Comparison of ENCODE assay signal across 25 mouse cellular contexts in the genomic region with DNA sequence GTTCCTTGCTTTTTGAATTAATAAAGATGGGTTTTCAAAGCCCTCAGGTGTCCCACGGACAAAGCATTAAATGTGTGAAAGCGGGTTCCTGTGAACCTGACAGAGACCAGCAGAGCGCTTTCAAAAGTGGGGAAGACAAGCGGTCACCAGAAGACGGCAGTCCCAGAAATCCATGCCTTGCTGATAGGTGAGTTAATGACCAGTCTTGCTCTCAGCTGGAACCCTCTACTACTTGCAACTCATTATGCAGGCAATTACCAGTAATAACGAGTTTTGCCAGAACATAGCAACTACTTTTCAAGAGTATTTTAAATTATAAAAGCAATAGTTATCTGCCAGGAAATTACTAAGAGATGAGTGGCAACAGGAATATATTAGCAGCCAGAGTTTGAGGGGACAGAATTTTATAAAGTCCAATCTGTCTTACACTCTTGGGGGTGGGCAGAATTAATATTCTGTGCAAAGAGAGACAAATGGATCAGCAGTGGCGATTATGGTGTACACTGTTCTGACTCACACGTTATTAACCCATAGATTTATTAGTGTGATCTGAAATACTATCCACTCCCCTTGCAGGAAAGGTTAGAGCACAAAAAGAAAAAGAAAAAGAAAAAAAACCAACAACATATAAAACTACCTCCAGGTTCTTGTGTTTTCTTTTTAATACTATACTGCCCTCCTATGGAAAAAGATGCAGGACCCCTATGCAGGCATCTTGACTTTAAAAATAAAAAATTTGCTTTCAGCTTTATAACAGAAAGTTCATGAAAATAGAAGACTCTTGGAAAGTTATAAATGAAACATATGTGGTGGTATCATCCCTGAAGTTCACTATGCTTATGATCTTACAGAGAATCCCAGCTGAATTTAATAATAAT.
A peak's percentile ranks its signal among the peaks of the same experiment; 100 is the strongest.
DNase-seq lines count a peak whose midpoint lies in the region; ATAC-seq and TF ChIP-seq lines count a peak whose summit lies in the region.
"Had no signal": no experiment of that assay in that cellular context is flagged by ENCODE, and none has a peak within 500 bp of the region (broad histone marks: within the 10 kb centered on the region; RNA-seq: fewer than 3 reads in every experiment).

No protein-coding gene starts in this region.

- no peak for DNase-seq in forebrain, embryonic 10.5 days (ENCODE audit: extremely low spot score, low spot score)
- no peak for DNase-seq in kidney, adult 2 months
- no peak for DNase-seq in midbrain, postnatal 0 days (ENCODE audit: low spot score)
- DNase-seq in midbrain, embryonic 11.5 days (ENCODE audit: low spot score, missing footprints), result no peak
- DNase-seq in adrenal gland, adult 2 months, result no peak
- DNase-seq: adrenal gland, postnatal 14 days; cerebellum, adult 11 months; cerebellum, postnatal 14 days; embryo, embryonic 11 days; gastrocnemius, postnatal 25 days; heart, adult 2 months; kidney, adult 8-10 months; lung, postnatal 4 days; spleen, adult 18-20 months; thymus, postnatal 36 days had no signal

- 0 out of 2 replicates have a peak, but pooled peaks cover 5% of the 10 kb centered on the region for H3K4me1 ChIP-seq in forebrain, embryonic 13.5 days
- H3K4me1 ChIP-seq in forebrain, embryonic 10.5 days, result peaks cover 6% of the 10 kb centered on the region; the same call in 1 of the 2 replicates
- 0 out of 2 replicates have a peak, but pooled peaks cover 5% of the 10 kb centered on the region for H3K4me1 ChIP-seq in kidney, embryonic 16.5 days (ENCODE audit: insufficient read depth, low read length)
- no peaks in the 10 kb centered on the region for H3K4me1 ChIP-seq in kidney, adult 2 months (ENCODE audit: control insufficient read depth, insufficient read depth, low read length)
- H3K4me1 ChIP-seq in midbrain, postnatal 0 days (ENCODE audit: insufficient read depth, low read length), result no peaks in the 10 kb centered on the region
- no peaks in the 10 kb centered on the region for H3K4me1 ChIP-seq in midbrain, embryonic 11.5 days (ENCODE audit: control insufficient read depth, insufficient read depth, low read length)
- H3K4me1 ChIP-seq: heart, embryonic 15.5 days; lung, embryonic 15.5 days had no signal

- no peak overlapping the region for H3K27ac ChIP-seq in forebrain, embryonic 13.5 days
- H3K27ac ChIP-seq in forebrain, embryonic 10.5 days, result no peak overlapping the region
- H3K27ac ChIP-seq in kidney, embryonic 16.5 days (ENCODE audit: low read length), result no peak overlapping the region
- no peak overlapping the region for H3K27ac ChIP-seq in kidney, adult 2 months (ENCODE audit: insufficient read depth, low read depth, low read length)
- no peak overlapping the region for H3K27ac ChIP-seq in midbrain, postnatal 0 days (ENCODE audit: low read depth, low read length)
- no peak overlapping the region for H3K27ac ChIP-seq in midbrain, embryonic 11.5 days (ENCODE audit: low read depth, low read length)
- H3K27ac ChIP-seq: heart, adult 2 months; heart, embryonic 15.5 days; limb, embryonic 12.5 days; liver, embryonic 14.5 days; lung, embryonic 15.5 days had no signal

- 39% methylated on average over 8 of the region's 8 CpGs for WGBS in forebrain, embryonic 13.5 days
- 60% methylated on average over 8 of the region's 8 CpGs for WGBS in forebrain, embryonic 10.5 days
- WGBS in kidney, embryonic 16.5 days, result 37% methylated on average over 8 of the region's 8 CpGs
- 43% methylated on average over 8 of the region's 8 CpGs for WGBS in kidney, adult 2 months
- WGBS in midbrain, postnatal 0 days, result 61% methylated on average over 8 of the region's 8 CpGs
- 76% methylated on average over 8 of the region's 8 CpGs for WGBS in midbrain, embryonic 11.5 days

- TF ChIP-seq CTCF in kidney, adult 2 months (conservative IDR thresholded peaks at IDR 0.05; ENCODE audit: insufficient read depth, insufficient read length, low read depth, low read length), result no peak
- TF ChIP-seq CTCF in midbrain, postnatal 0 days (IDR thresholded peaks at IDR 0.05), result peak; percentile 63

- ATAC-seq in forebrain, embryonic 13.5 days, result peak; percentile 63
- ATAC-seq in kidney, embryonic 16.5 days (ENCODE audit: low FRiP score, low TSS enrichment), result peak; percentile 61; the same call in 1 of the 2 replicates
- ATAC-seq in midbrain, postnatal 0 days (ENCODE audit: low FRiP score), result no peak
- no peak for ATAC-seq in midbrain, embryonic 11.5 days (ENCODE audit: low FRiP score)
- ATAC-seq: activated CD4-positive, CD25-positive, alpha-beta regulatory T cell, adult 4 months; inflammation-experienced regulatory T-cells, adult 6 months had no signal

- TF ChIP-seq POLR2A in kidney, adult 2 months (IDR thresholded peaks at IDR 0.05; ENCODE audit: low read depth, low read length), result no peak

- no peaks in the 10 kb centered on the region for H3K27me3 ChIP-seq in forebrain, embryonic 13.5 days
- no peaks in the 10 kb centered on the region for H3K27me3 ChIP-seq in forebrain, embryonic 10.5 days (ENCODE audit: poor library complexity, severe bottlenecking)
- no peaks in the 10 kb centered on the region for H3K27me3 ChIP-seq in kidney, embryonic 16.5 days (ENCODE audit: insufficient read depth, low read length)
- no peaks in the 10 kb centered on the region for H3K27me3 ChIP-seq in kidney, adult 2 months (replicated peaks; ENCODE audit: control insufficient read depth, insufficient read depth, low read length)
- H3K27me3 ChIP-seq in midbrain, postnatal 0 days (ENCODE audit: insufficient read depth, low read length), result no peaks in the 10 kb centered on the region
- no peaks in the 10 kb centered on the region for H3K27me3 ChIP-seq in midbrain, embryonic 11.5 days (ENCODE audit: control insufficient read depth, insufficient read depth, low read length)
- H3K27me3 ChIP-seq: heart, embryonic 15.5 days; limb, embryonic 12.5 days; lung, embryonic 15.5 days had no signal

- no peak overlapping the region for H3K9ac ChIP-seq in forebrain, embryonic 13.5 days
- no peak overlapping the region for H3K9ac ChIP-seq in kidney, embryonic 16.5 days (replicated peaks; ENCODE audit: low read length)
- H3K9ac ChIP-seq in midbrain, postnatal 0 days (replicated peaks; ENCODE audit: low read length, poor library complexity, severe bottlenecking), result no peak overlapping the region
- no peak overlapping the region for H3K9ac ChIP-seq in midbrain, embryonic 11.5 days (ENCODE audit: low read length)
- H3K9ac ChIP-seq: heart, embryonic 15.5 days; limb, embryonic 12.5 days; liver, embryonic 14.5 days; lung, embryonic 15.5 days had no signal

- no peaks in the 10 kb centered on the region for H3K36me3 ChIP-seq in forebrain, embryonic 13.5 days (ENCODE audit: poor library complexity, severe bottlenecking)
- H3K36me3 ChIP-seq in forebrain, embryonic 10.5 days (replicated peaks), result no peaks in the 10 kb centered on the region
- H3K36me3 ChIP-seq in kidney, embryonic 16.5 days (ENCODE audit: insufficient read depth, low read length), result no peaks in the 10 kb centered on the region
- no peaks in the 10 kb centered on the region for H3K36me3 ChIP-seq in kidney, adult 2 months (ENCODE audit: control insufficient read depth, insufficient read depth, low read length)
- no peaks in the 10 kb centered on the region for H3K36me3 ChIP-seq in midbrain, postnatal 0 days (ENCODE audit: insufficient read depth, low read length)
- H3K36me3 ChIP-seq in midbrain, embryonic 11.5 days (ENCODE audit: control insufficient read depth, insufficient read depth, low read length), result no peaks in the 10 kb centered on the region
- H3K36me3 ChIP-seq: G1E; heart, embryonic 15.5 days; limb, embryonic 12.5 days; lung, embryonic 15.5 days had no signal

- H3K4me3 ChIP-seq in forebrain, embryonic 13.5 days, result no peak overlapping the region
- H3K4me3 ChIP-seq in forebrain, embryonic 10.5 days, result no peak overlapping the region
- no peak overlapping the region for H3K4me3 ChIP-seq in kidney, embryonic 16.5 days (ENCODE audit: low read length)
- H3K4me3 ChIP-seq in kidney, adult 2 months (ENCODE audit: insufficient read depth, low read depth, low read length), result no peak overlapping the region
- no peak overlapping the region for H3K4me3 ChIP-seq in midbrain, postnatal 0 days (ENCODE audit: low read depth, low read length)
- no peak overlapping the region for H3K4me3 ChIP-seq in midbrain, embryonic 11.5 days (ENCODE audit: low read depth, low read length)
- H3K4me3 ChIP-seq: heart, adult 2 months; heart, embryonic 15.5 days; limb, embryonic 12.5 days; lung, embryonic 15.5 days; myocyte had no signal

- no peak overlapping the region for H3K4me2 ChIP-seq in forebrain, embryonic 13.5 days
- no peak overlapping the region for H3K4me2 ChIP-seq in kidney, embryonic 16.5 days (replicated peaks; ENCODE audit: low read depth, low read length)
- H3K4me2 ChIP-seq in midbrain, postnatal 0 days (ENCODE audit: low read depth, low read length, poor library complexity, severe bottlenecking), result no peak overlapping the region
- no peak overlapping the region for H3K4me2 ChIP-seq in midbrain, embryonic 11.5 days
- H3K4me2 ChIP-seq: heart, embryonic 15.5 days; limb, embryonic 12.5 days; lung, embryonic 15.5 days had no signal

- no peaks in the 10 kb centered on the region for H3K9me3 ChIP-seq in forebrain, embryonic 13.5 days (replicated peaks)
- peaks cover 4% of the 10 kb centered on the region; the same call in 1 of the 2 replicates for H3K9me3 ChIP-seq in forebrain, embryonic 10.5 days
- no peaks in the 10 kb centered on the region for H3K9me3 ChIP-seq in kidney, embryonic 16.5 days (ENCODE audit: low read length)
- no peaks in the 10 kb centered on the region for H3K9me3 ChIP-seq in midbrain, postnatal 0 days (ENCODE audit: low read length)
- no peaks in the 10 kb centered on the region; the same call in 1 of the 2 replicates for H3K9me3 ChIP-seq in midbrain, embryonic 11.5 days (ENCODE audit: control insufficient read depth, low read length)
- H3K9me3 ChIP-seq: G1E; heart, embryonic 15.5 days; limb, embryonic 12.5 days; lung, embryonic 15.5 days had no signal

Comparison
In these comparisons a context has a peak if more than half of its experiments do, and no peak if none do; other contexts are left out.
1. ATAC-seq: peak in forebrain, embryonic 13.5 days (single experiment) and kidney, embryonic 16.5 days (single experiment); none in midbrain, postnatal 0 days (single experiment) and midbrain, embryonic 11.5 days (single experiment).